Mouse (Mus musculus) left cerebral cortex, adult 2 months (tissue): Measurements from ENCODE around the gene B3galt2. TPM values are rescaled to one million over a fixed set of nuclear protein-coding genes. Genes with fewer than 3 reads are reported as not detected.

Source experiments
- DNase-seq, 2 experiments: peaks; one replicate each; pipeline ENCODE4 v3.0.0; 2021 to 2022; ENCODE audit warnings: low spot score in 2 of 2, mixed read lengths in 1 of 2; ENCODE audit errors: extremely low spot score in 1 of 2
- H3K27ac ChIP-seq: fragments of 200-600 bp; 2 replicates; pipeline ENCODE4 v1.8.1; 2022
- H3K4me3 ChIP-seq: fragments of 200-600 bp; 2 replicates; pipeline ENCODE4 v1.8.1; 2022
- CTCF ChIP-seq: fragments of 200-600 bp; IDR thresholded peaks from 2 replicates; pipeline ENCODE4 v1.8.1; 2022; ENCODE audit warnings: antibody characterized with exemption, mild to moderate bottlenecking, moderate library complexity
- intact Hi-C: fragments of 180-260 bp; cut with DNase I; formaldehyde crosslinking; loops from one replicate; pipeline ENCODE4 v1.15.1; 2025
- long read RNA-seq, 2 experiments: library from polyadenylated mRNA; stranded (forward); transcript quantifications; one replicate each; pipeline ENCODE4 v2.0.0; 2021; ENCODE audit warnings: borderline mapping rate in 2 of 2
- total RNA-seq, 2 experiments: library from RNA; stranded (reverse); gene quantifications; 2 replicates each; pipeline ENCODE4 v1.2.3; 2021

B3galt2 gene
- total RNA-seq: 10 to 100 TPM; 15.3 to 18.9 TPM
- long read RNA-seq, experiment 1, full-length matches to known transcripts: 44 of 48 reads
- long read RNA-seq, experiment 1, partial matches to known transcripts: 0 of 48 reads
- long read RNA-seq, experiment 1, other reads (novel, unspliced or antisense): 4 of 48 reads
- long read RNA-seq, experiment 2, full-length matches to known transcripts: 15 of 17 reads
- long read RNA-seq, experiment 2, partial matches to known transcripts: 0 of 17 reads
- long read RNA-seq, experiment 2, other reads (novel, unspliced or antisense): 2 of 17 reads

- no peak for TF ChIP-seq CTCF
- intact Hi-C loops: loop anchor here (5.0 to 10.0 kb wide), 4 partner anchors 334 to 1676 kb away; no protein-coding TSS in a partner anchor
- DNase-seq: peak; percentile 67 to 70
- Histone ChIP-seq H3K27ac (peak within 1 kb of the TSS; percentile 96), H3K4me3 (peak within 1 kb of the TSS; percentile 66)
Measured at GRCm38 (mm10) chr1:143640650-143641407, at the start of gene B3galt2. B3galt2 (plus strand) TSS chr1:143640664.

GRCm38 (mm10) chr1:143596864-143597263 lies 43.6 kb upstream of the B3galt2 start:
- no peak for TF ChIP-seq CTCF

GRCm38 (mm10) chr1:143608911-143609310 lies 31.6 kb upstream of the B3galt2 start:
- H3K27ac ChIP-seq: no peak overlapping the region
- intact Hi-C loops: no loop called here
- TF ChIP-seq CTCF: no peak
- no peak for DNase-seq
- no peak overlapping the region for H3K4me3 ChIP-seq

More at GRCm38 (mm10) chr1:143596864-143597263, 43.6 kb upstream of the B3galt2 start:
- intact Hi-C loops: no loop called here
- DNase-seq: no peak
- no peak overlapping the region for H3K27ac ChIP-seq
- no peak overlapping the region for H3K4me3 ChIP-seq

GRCm38 (mm10) chr1:143612901-143613300 lies 27.6 kb upstream of the B3galt2 start:
- DNase-seq: no peak
- no peak overlapping the region for H3K27ac ChIP-seq
- H3K4me3 ChIP-seq: no peak overlapping the region
- no peak; the same call in 1 of the 2 replicates for TF ChIP-seq CTCF
- intact Hi-C loops: no loop called here

GRCm38 (mm10) chr1:143619760-143620159 lies 20.7 kb upstream of the B3galt2 start:
- intact Hi-C loops: no loop called here
- Histone ChIP-seq H3K4me3 (no peak overlapping the region), H3K27ac (no peak overlapping the region)
- DNase-seq: no peak
- no peak for TF ChIP-seq CTCF

GRCm38 (mm10) chr1:143621930-143622329 lies 18.5 kb upstream of the B3galt2 start:
- DNase-seq: no peak
- intact Hi-C loops: no loop called here
- no peak for TF ChIP-seq CTCF
- Histone ChIP-seq H3K27ac (no peak overlapping the region), H3K4me3 (no peak overlapping the region)

GRCm38 (mm10) chr1:143622634-143623033 lies 17.8 kb upstream of the B3galt2 start:
- H3K4me3 ChIP-seq: no peak overlapping the region
- no peak for TF ChIP-seq CTCF
- no peak overlapping the region for H3K27ac ChIP-seq
- DNase-seq: no peak
- intact Hi-C loops: no loop called here

GRCm38 (mm10) chr1:143631337-143631736 lies 9.1 kb upstream of the B3galt2 start:
- H3K27ac ChIP-seq: no peak overlapping the region
- H3K4me3 ChIP-seq: no peak overlapping the region
- intact Hi-C loops: no loop called here
- no peak for DNase-seq
- TF ChIP-seq CTCF: no peak

GRCm38 (mm10) chr1:143632361-143632760 lies 8.1 kb upstream of the B3galt2 start:
- intact Hi-C loops: no loop called here
- Histone ChIP-seq H3K4me3 (no peak overlapping the region), H3K27ac (no peak overlapping the region)
- TF ChIP-seq CTCF: no peak
- DNase-seq: no peak

- DNase-seq: no peak
- Histone ChIP-seq H3K27ac (no peak overlapping the region), H3K4me3 (no peak overlapping the region)
- intact Hi-C loops: no loop called here
- no peak for TF ChIP-seq CTCF
Measured at GRCm38 (mm10) chr1:143632854-143633587, 7.4 kb upstream of the B3galt2 start.

GRCm38 (mm10) chr1:143644221-143644620 lies 3.8 kb downstream of the B3galt2 start:
- Histone ChIP-seq H3K4me3 (peak overlapping the region; percentile 66), H3K27ac (no peak overlapping the region; the same call in 1 of the 2 replicates)
- intact Hi-C loops: loop anchor here (5.0 to 10.0 kb wide), 4 partner anchors 337 to 1679 kb away; no protein-coding TSS in a partner anchor
- peak; percentile 73 for TF ChIP-seq CTCF
- DNase-seq: no peak
